Mouse (Mus musculus): ENCODE measurements around the gene Cdkn3.

GRCm38 (mm10) chr14:46816916-46817622 lies 56.7 kb downstream of the Cdkn3 start:
- no peak for TF ChIP-seq CTCF (IDR thresholded peaks at IDR 0.05; ENCODE audit: insufficient read depth, low read length)
- TF ChIP-seq POLR2A (IDR thresholded peaks at IDR 0.05; ENCODE audit: borderline replicate concordance, extremely low read depth, low read depth, low read length) = no peak
